Mouse (Mus musculus) CH12.LX (cell line): ENCODE results near the gene Nanos2. TPM values are rescaled to one million over a fixed set of nuclear protein-coding genes. Genes with fewer than 3 reads are reported as not detected.

ENCODE experiments used
- DNase-seq: peaks from one replicate; pipeline ENCODE4 v3.0.0-alpha.2; 2013; ENCODE audit errors: extremely low read depth
- H3K27ac ChIP-seq: 2 replicates; pipeline ENCODE4 v1.5.1; 2012; ENCODE audit warnings: low read depth, mild to moderate bottlenecking, control low read depth, moderate library complexity; ENCODE audit not compliant: insufficient read depth
- H3K27me3 ChIP-seq: replicated peaks from 2 replicates; pipeline ENCODE3; 2012; ENCODE audit warnings: inconsistent platforms
- H3K36me3 ChIP-seq, 2 experiments: replicated peaks in 1 of 2; 2 replicates each; pipeline versions ENCODE3 to v1.6.1; 2012; ENCODE audit warnings: inconsistent platforms in 1 of 2, low read length in 1 of 2, mild to moderate bottlenecking in 1 of 2, mixed read lengths in 1 of 2, moderate library complexity in 1 of 2; ENCODE audit not compliant: control insufficient read depth in 1 of 2, insufficient read depth in 1 of 2
- H3K4me1 ChIP-seq, 2 experiments: 2 replicates each; pipeline ENCODE4 v1.6.1; 2012; ENCODE audit warnings: inconsistent platforms in 1 of 2, moderate library complexity in 1 of 2; ENCODE audit not compliant: insufficient read depth in 2 of 2, control insufficient read depth in 1 of 2
- H3K4me2 ChIP-seq: 2 replicates; pipeline ENCODE4 v1.6.1; 2012; ENCODE audit warnings: low read depth, mild to moderate bottlenecking, control low read depth; ENCODE audit not compliant: poor library complexity, insufficient read depth, severe bottlenecking
- H3K4me3 ChIP-seq, 3 experiments: fragments of 150-350 bp in 1 of 3; sonication (generic) in 1 of 3; replicated peaks in 1 of 3; 2 replicates each; pipeline versions ENCODE3 to v1.5.1; 2011 to 2012; ENCODE audit warnings: low read depth in 2 of 3, low read length in 2 of 3, mild to moderate bottlenecking in 2 of 3, moderate library complexity in 2 of 3, control low read depth in 1 of 3, improper control_type of control experiment in 1 of 3, inconsistent platforms in 1 of 3, mixed read lengths in 1 of 3; ENCODE audit not compliant: poor library complexity in 1 of 3
- H3K79me2 ChIP-seq: replicated peaks from 2 replicates; pipeline ENCODE4 v1.6.1; 2012; ENCODE audit warnings: mild to moderate bottlenecking, moderate library complexity; ENCODE audit not compliant: control insufficient read depth, poor library complexity, insufficient read depth, severe bottlenecking; ENCODE audit errors: extremely low read depth
- H3K9ac ChIP-seq: 2 replicates; pipeline ENCODE4 v1.6.1; 2012; ENCODE audit warnings: low read depth, mild to moderate bottlenecking, control low read depth, moderate library complexity; ENCODE audit not compliant: insufficient read depth
- H3K9me3 ChIP-seq: replicated peaks from 2 replicates; pipeline ENCODE3; 2012; ENCODE audit warnings: low read length, inconsistent platforms, mixed read lengths
- BHLHE40 ChIP-seq: IDR thresholded peaks from 2 replicates; pipeline ENCODE4 v1.6.1; 2011; ENCODE audit warnings: mild to moderate bottlenecking, low read depth, low read length, improper control_type of control experiment
- CHD1 ChIP-seq: IDR thresholded peaks from 2 replicates; pipeline ENCODE4 v1.6.1; 2012; ENCODE audit warnings: low read depth, low read length, improper control_type of control experiment, inconsistent platforms
- CTCF ChIP-seq, 2 experiments: IDR thresholded peaks in 1 of 2; conservative IDR thresholded peaks in 1 of 2; 2 replicates each; pipeline ENCODE4 v1.5.1; 2011 to 2012; ENCODE audit warnings: low read depth in 2 of 2, low read length in 2 of 2, improper control_type of control experiment in 1 of 2, inconsistent platforms in 1 of 2, mild to moderate bottlenecking in 1 of 2, moderate library complexity in 1 of 2
- ELF1 ChIP-seq: IDR thresholded peaks from 2 replicates; pipeline ENCODE4 v1.6.1; 2014; ENCODE audit warnings: low read depth, mild to moderate bottlenecking, inconsistent platforms, low read length, improper control_type of control experiment
- HCFC1 ChIP-seq: IDR thresholded peaks from 2 replicates; pipeline ENCODE4 v1.6.1; 2012; ENCODE audit warnings: low read depth, mild to moderate bottlenecking, inconsistent platforms, low read length, improper control_type of control experiment
- IRF4 ChIP-seq: IDR thresholded peaks from 2 replicates; pipeline ENCODE4 v1.6.1; 2014; ENCODE audit warnings: low read depth, mild to moderate bottlenecking, inconsistent platforms, low read length, improper control_type of control experiment
- JUN ChIP-seq: IDR thresholded peaks from 2 replicates; pipeline ENCODE4 v1.6.1; 2011; ENCODE audit warnings: low read depth, mild to moderate bottlenecking, low read length, improper control_type of control experiment, moderate library complexity; ENCODE audit not compliant: insufficient read depth
- KAT2A ChIP-seq: IDR thresholded peaks from 2 replicates; pipeline ENCODE4 v1.6.1; 2012; ENCODE audit warnings: low read length, improper control_type of control experiment, inconsistent platforms; ENCODE audit not compliant: insufficient replicate concordance
- MEF2A ChIP-seq: IDR thresholded peaks from 2 replicates; pipeline ENCODE4 v1.6.1; 2014; ENCODE audit warnings: low read depth, mild to moderate bottlenecking, inconsistent platforms, low read length, improper control_type of control experiment, borderline replicate concordance
- NELFE ChIP-seq: IDR thresholded peaks from 2 replicates; pipeline ENCODE4 v1.6.1; 2011; ENCODE audit warnings: low read depth, low read length, improper control_type of control experiment
- NRF1 ChIP-seq: IDR thresholded peaks from 2 replicates; pipeline ENCODE4 v1.6.1; 2014; ENCODE audit warnings: low read depth, mild to moderate bottlenecking, inconsistent platforms, low read length, improper control_type of control experiment, moderate library complexity
- PAX5 ChIP-seq: IDR thresholded peaks from 2 replicates; pipeline ENCODE4 v1.6.1; 2012; ENCODE audit warnings: low read length, inconsistent platforms, mixed read lengths
- POLR2A ChIP-seq: IDR thresholded peaks from 2 replicates; pipeline ENCODE4 v1.6.1; 2011; ENCODE audit warnings: low read depth, mild to moderate bottlenecking, improper control_type of control experiment, low read length
- POLR2AphosphoS2 ChIP-seq: IDR thresholded peaks from 2 replicates; pipeline ENCODE4 v1.6.1; 2011; ENCODE audit warnings: low read depth, low read length, improper control_type of control experiment
- RAD21 ChIP-seq: IDR thresholded peaks from 2 replicates; pipeline ENCODE4 v1.6.1; 2011; ENCODE audit warnings: low read depth, mild to moderate bottlenecking, low read length, improper control_type of control experiment, moderate library complexity
- SIN3A ChIP-seq: IDR thresholded peaks from 2 replicates; pipeline ENCODE4 v1.6.1; 2012; ENCODE audit warnings: low read length, improper control_type of control experiment, inconsistent platforms
- SMC3 ChIP-seq: IDR thresholded peaks from 2 replicates; pipeline ENCODE4 v1.6.1; 2011; ENCODE audit warnings: low read depth, low read length, improper control_type of control experiment
- TCF12 ChIP-seq: IDR thresholded peaks from 2 replicates; pipeline ENCODE4 v1.6.1; 2014; ENCODE audit warnings: low read depth, mild to moderate bottlenecking, inconsistent platforms, low read length, improper control_type of control experiment
- UBTF ChIP-seq: IDR thresholded peaks from 2 replicates; pipeline ENCODE4 v1.6.1; 2012; ENCODE audit warnings: low read depth, mild to moderate bottlenecking, inconsistent platforms, low read length, improper control_type of control experiment, moderate library complexity
- dilution Hi-C: fragments of 300-500 bp; cut with MboI; formaldehyde crosslinking; loops from 2 replicates; pipeline ENCODE4 v1.14.3; 2020; ENCODE audit warnings: low sequenced_read_pairs; ENCODE audit not compliant: extremely low pct_unique_long_range_greater_than_20kb, extremely low pct_ligation_motif_present
- in situ Hi-C: fragments of 300-500 bp; cut with MboI; formaldehyde crosslinking; loops from 3 replicates; pipeline ENCODE4 v1.14.3; 2019; ENCODE audit warnings: low sequenced_read_pairs, low pct_ligation_motif_present, low pct_unique_long_range_greater_than_20kb, mixed read lengths
- polyA plus RNA-seq: library from polyadenylated mRNA; unstranded; fragments of >175 nt; gene quantifications from 2 replicates; pipeline ENCODE4 v1.2.1, GENCODE M21; 2012; ENCODE audit warnings: low read depth; ENCODE audit not compliant: insufficient read length
- total RNA-seq, 2 experiments: library from RNA; depleted of rRNA; stranded (reverse); fragments of 300-350 nt in 1 of 2; fragments of >200 nt in 1 of 2; gene quantifications; 2 replicates each; pipeline ENCODE4 v1.2.3; 2012 to 2014

Gene Nanos2
- total and polyA plus RNA-seq, 3 experiments = not detected

DNA sequence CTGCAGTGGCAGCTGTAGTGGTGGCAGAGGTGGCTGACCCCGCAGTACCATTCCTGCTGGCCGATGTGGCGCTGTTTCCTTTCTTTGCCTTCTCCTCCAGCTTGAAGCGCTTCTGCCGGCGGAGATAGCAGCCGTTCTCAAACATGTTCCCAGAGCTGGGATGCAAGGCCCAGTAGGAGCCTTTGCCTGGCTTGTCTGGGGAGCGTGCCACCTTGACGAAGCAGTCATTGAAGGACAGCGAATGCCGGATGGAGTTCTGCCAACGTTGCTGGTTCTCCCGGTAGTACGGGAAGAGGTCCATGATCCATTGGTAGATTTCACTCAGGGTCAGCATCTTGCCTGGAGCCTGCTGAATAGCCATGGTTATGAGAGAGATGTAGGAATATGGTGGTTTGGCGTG lies 27.3 kb downstream of the Nanos2 start:
- Histone ChIP-seq H3K27ac (no peak overlapping the region), H3K9me3 (no peaks in the 10 kb centered on the region), H3K79me2 (no peaks in the 10 kb centered on the region), H3K9ac (no peak overlapping the region), H3K4me3 (no peak overlapping the region), H3K36me3 (no peaks in the 10 kb centered on the region), H3K4me2 (no peak overlapping the region), H3K27me3 (peaks cover 53% of the 10 kb centered on the region), H3K4me1 (peaks cover 0 to 4% of the 10 kb centered on the region in 2 experiments; a peak in 3 of 4 replicates)
- DNase-seq = no peak
- in situ Hi-C loops (no loop called here), dilution Hi-C loops (no loop called here)
- TF ChIP-seq CHD1 (no peak), JUN (no peak), UBTF (no peak), CTCF (conservative IDR thresholded peaks at IDR 0.05 in 1 of 2, IDR thresholded peaks at IDR 0.05 in 1 of 2; ENCODE audit: low read depth in 2 of 2, low read length in 2 of 2) (no peak), POLR2A (no peak), KAT2A (no peak), NELFE (no peak), TCF12 (no peak), PAX5 (no peak), ELF1 (no peak), BHLHE40 (no peak), IRF4 (no peak), POLR2AphosphoS2 (no peak), MEF2A (no peak), SIN3A (no peak), NRF1 (no peak)

DNA sequence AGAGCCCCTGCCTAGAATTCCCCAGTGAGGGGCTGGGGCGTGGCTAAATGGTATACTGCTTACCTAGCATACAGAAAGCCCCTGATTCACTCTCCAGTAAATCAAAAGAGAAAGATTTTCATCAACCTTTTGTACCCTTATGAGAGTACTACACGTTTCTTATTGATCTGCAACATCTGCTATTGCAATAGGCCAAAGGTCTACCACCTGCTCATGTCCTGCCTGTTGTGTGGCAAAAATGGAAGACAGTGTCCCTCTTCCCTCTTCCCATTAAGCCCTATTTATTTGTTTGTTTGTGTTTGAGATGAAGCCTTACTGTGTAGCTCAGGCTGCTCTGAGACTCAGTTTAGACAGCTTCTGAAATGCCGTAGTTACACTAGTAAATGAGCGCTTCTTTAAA lies 28.8 kb downstream of the Nanos2 start:
- Histone ChIP-seq H3K27me3 (peaks cover 61% of the 10 kb centered on the region), H3K4me1 (peaks cover 0 to 4% of the 10 kb centered on the region in 2 experiments; a peak in 2 of 4 replicates), H3K36me3 (no peaks in the 10 kb centered on the region), H3K9ac (no peak overlapping the region), H3K27ac (no peak overlapping the region), H3K9me3 (no peaks in the 10 kb centered on the region), H3K4me2 (no peak overlapping the region), H3K79me2 (no peaks in the 10 kb centered on the region), H3K4me3 (no peak overlapping the region)
- dilution Hi-C loops = no loop called here
- in situ Hi-C loops = no loop called here
- DNase-seq = no peak
- TF ChIP-seq CTCF (conservative IDR thresholded peaks at IDR 0.05 in 1 of 2, IDR thresholded peaks at IDR 0.05 in 1 of 2; ENCODE audit: low read depth in 2 of 2, low read length in 2 of 2) (no peak), PAX5 (no peak), HCFC1 (no peak), POLR2A (no peak), SMC3 (no peak), CHD1 (no peak), TCF12 (no peak), RAD21 (no peak)
